Mouse (Mus musculus) stomach, embryonic 14.5 days (tissue): ENCODE measurements around the gene Mlh1. TPM values are rescaled to one million over a fixed set of nuclear protein-coding genes. Genes with fewer than 3 reads are reported as not detected.

Source experiments
- ATAC-seq: fragments of 200-750 bp; cut with Nextera tagmentation; 2 replicates; pipeline ENCODE4 v1.8.0; 2017; ENCODE audit warnings: low read depth, moderate TSS enrichment; ENCODE audit not compliant: insufficient number of reproducible peaks, insufficient read depth, low FRiP score
- H3K27ac ChIP-seq: fragments of 300-500 bp; sonication (generic); 2 replicates; pipeline ENCODE4 v1.5.1; 2014; ENCODE audit warnings: mild to moderate bottlenecking, low read length, moderate library complexity, mixed read lengths
- H3K27me3 ChIP-seq: fragments of 300-500 bp; sonication (generic); 2 replicates; pipeline ENCODE4 v1.6.1; 2014; ENCODE audit warnings: low read length, control low read depth, mixed read lengths; ENCODE audit not compliant: control insufficient read depth, insufficient read depth
- H3K36me3 ChIP-seq: fragments of 300-500 bp; sonication (generic); 2 replicates; pipeline ENCODE4 v1.6.1; 2014; ENCODE audit warnings: mild to moderate bottlenecking, control low read depth, low read length, moderate library complexity, mixed read lengths; ENCODE audit not compliant: control insufficient read depth, insufficient read depth
- H3K4me1 ChIP-seq: fragments of 300-500 bp; sonication (generic); 2 replicates; pipeline ENCODE4 v1.6.1; 2014; ENCODE audit warnings: low read length, control low read depth, mixed read lengths; ENCODE audit not compliant: control insufficient read depth, insufficient read depth
- H3K4me2 ChIP-seq: fragments of 300-500 bp; sonication (generic); replicated peaks from 2 replicates; pipeline ENCODE4 v1.6.1; 2014; ENCODE audit warnings: low read depth, low read length, control low read depth
- H3K4me3 ChIP-seq: fragments of 300-500 bp; sonication (generic); 2 replicates; pipeline ENCODE4 v1.5.1; 2014; ENCODE audit warnings: low read depth, low read length, control low read depth
- H3K9ac ChIP-seq: fragments of 300-500 bp; sonication (generic); replicated peaks from 2 replicates; pipeline ENCODE4 v1.6.1; 2014; ENCODE audit warnings: low read depth, mild to moderate bottlenecking, control low read depth, low read length, moderate library complexity, mixed read lengths
- H3K9me3 ChIP-seq: fragments of 300-500 bp; sonication (generic); 2 replicates; pipeline ENCODE4 v1.6.1; 2016; ENCODE audit warnings: low read depth, low read length, control low read depth; ENCODE audit not compliant: control insufficient read depth
- WGBS: fragments of 180-500 bp; shearing (Covaris S2); extraction: QIAGEN DNeasy Blood & Tissue Kit; methylation state at CpG from one replicate; pipeline ENCODE4 v1.1.7; 2014; 5-methylcytosine and 5-hydroxymethylcytosine counted together
- polyA plus RNA-seq: library from polyadenylated mRNA; unstranded; fragments of >200 nt; fragmentation: Nextera tagmentation; extraction: Ambion mirVana; gene quantifications from 2 replicates; pipeline ENCODE4 v1.2.1, GENCODE M21; 2014

The Mlh1 gene
- polyA plus RNA-seq, 1 experiment from 2014 or later, result 38.0 TPM

DNA sequence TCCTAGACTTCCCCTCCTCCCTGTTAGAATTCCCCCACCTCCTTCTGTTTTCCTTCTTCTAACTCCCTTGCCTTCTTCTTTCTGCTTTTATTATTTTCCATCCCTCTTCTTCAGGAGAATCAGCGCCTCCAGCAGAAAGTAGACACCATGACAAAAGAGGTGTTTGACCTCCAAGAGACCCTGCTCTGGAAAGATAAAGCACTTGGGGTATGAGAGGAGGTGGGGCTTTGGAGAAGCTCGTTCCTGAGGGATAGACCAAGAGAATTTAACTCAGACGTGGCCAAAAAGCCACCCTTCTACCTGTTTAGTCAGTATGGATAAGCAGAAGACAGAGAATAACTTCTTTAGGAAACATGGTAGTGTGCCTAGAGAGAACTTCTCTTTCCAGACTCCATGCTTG lies 63.9 kb downstream of the Mlh1 start:
- Histone ChIP-seq H3K27ac (no peak overlapping the region), H3K9me3 (no peaks in the 10 kb centered on the region), H3K36me3 (no peaks in the 10 kb centered on the region; the same call in 1 of the 2 replicates), H3K4me1 (no peaks in the 10 kb centered on the region), H3K4me2 (no peak overlapping the region), H3K27me3 (no peaks in the 10 kb centered on the region), H3K4me3 (no peak overlapping the region), H3K9ac (no peak overlapping the region)
- ATAC-seq, result no peak
- 17% methylated on average over 3 of the region's 3 CpGs for WGBS

DNA sequence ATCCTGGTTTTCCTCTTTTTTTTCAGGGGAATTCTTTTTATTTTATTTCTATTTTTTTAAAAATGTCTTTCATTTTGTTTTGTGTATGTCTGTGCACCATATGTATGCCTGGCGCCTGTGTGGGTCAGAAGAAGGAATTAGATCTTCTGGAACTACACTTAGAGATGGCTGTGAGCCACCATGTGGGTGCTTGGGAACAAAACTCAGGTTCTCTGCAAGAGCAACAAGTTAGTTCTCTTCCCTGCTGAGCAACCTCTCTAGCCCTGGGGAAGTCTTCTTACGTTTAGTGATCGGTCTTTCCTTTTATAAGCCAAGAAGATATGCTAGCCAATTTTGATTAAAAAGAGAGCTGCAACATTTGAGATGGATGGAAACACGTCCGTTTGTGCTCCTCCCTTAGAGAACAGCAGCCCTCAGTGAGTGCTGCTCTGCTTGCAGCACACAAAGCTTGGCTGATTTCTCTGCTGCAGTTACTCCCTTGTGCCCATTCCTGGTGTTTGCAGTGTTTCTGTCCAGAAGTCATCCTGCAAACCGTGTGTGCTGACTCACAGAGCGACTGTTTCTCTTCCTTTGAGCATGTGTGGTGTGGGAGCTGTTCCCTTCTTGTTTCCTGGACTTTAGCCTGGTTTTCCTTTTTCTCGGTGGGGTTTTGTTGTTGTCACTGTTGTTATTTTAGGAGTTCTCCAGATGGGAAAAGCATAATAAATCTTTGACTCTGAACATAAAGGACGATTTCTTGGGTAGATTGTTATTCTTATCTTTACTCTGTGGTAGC lies 66.8 kb downstream of the Mlh1 start:
- 58% methylated on average over 9 of the region's 9 CpGs for whole genome bisulfite sequencing
- ATAC-seq, result no peak
- Histone ChIP-seq H3K27ac (no peak overlapping the region), H3K9ac (no peak overlapping the region), H3K4me3 (no peak overlapping the region), H3K36me3 (no peaks in the 10 kb centered on the region; the same call in 1 of the 2 replicates), H3K27me3 (no peaks in the 10 kb centered on the region), H3K4me1 (no peaks in the 10 kb centered on the region), H3K9me3 (no peaks in the 10 kb centered on the region), H3K4me2 (no peak overlapping the region)

DNA sequence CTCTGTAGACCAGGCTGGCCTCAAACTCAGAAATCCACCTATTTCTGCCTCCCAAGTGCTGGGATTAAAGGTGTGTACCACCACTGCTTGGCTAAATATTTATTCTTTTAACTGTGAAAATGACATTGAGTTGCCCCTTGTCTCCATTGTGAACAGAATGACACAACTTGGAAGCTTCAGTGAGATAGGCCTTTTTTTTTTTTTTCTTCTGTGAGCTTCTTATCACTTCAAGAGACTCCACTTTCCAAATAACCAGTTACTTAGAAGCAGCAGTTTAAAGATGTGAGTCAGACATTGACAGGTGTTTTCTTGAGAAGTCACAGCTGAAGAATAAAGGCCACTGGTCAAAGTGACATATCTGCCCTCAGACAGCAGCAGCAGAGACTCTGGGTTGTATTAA lies 71.4 kb downstream of the Mlh1 start:
- Histone ChIP-seq H3K4me3 (no peak overlapping the region), H3K27me3 (no peaks in the 10 kb centered on the region), H3K27ac (no peak overlapping the region), H3K36me3 (no peaks in the 10 kb centered on the region; the same call in 1 of the 2 replicates), H3K9me3 (no peaks in the 10 kb centered on the region), H3K4me1 (no peaks in the 10 kb centered on the region), H3K4me2 (no peak overlapping the region), H3K9ac (no peak overlapping the region)
- no peak for ATAC-seq

DNA sequence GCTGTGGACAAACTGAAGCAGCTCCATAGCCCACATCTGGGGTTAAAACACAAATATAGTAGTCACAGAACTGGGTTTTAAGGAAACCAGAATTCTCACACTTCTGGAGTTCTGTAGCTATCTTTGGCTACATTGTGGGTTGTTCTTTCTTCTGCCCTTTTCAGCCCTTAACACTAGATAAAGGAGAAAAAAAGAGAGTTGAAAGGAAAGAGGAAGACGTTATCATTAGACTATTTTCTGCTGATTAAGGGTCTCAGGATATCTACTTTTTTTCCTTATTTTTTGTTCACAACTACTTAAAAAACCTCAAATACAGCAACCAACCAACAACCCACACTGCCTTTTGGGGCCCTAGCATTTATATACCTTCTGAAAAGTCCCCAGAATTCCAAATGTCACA lies 73.3 kb downstream of the Mlh1 start:
- no peak overlapping the region for H3K9ac ChIP-seq
- WGBS, result 76% methylated on average over 1 of the region's 1 CpGs
- no peak overlapping the region for H3K4me2 ChIP-seq
- H3K27me3 ChIP-seq, result no peaks in the 10 kb centered on the region
- H3K9me3 ChIP-seq, result no peaks in the 10 kb centered on the region
- no peaks in the 10 kb centered on the region for H3K4me1 ChIP-seq
- ATAC-seq, result no peak
- H3K27ac ChIP-seq, result no peak overlapping the region
- H3K4me3 ChIP-seq, result no peak overlapping the region
- no peaks in the 10 kb centered on the region; the same call in 1 of the 2 replicates for H3K36me3 ChIP-seq

DNA sequence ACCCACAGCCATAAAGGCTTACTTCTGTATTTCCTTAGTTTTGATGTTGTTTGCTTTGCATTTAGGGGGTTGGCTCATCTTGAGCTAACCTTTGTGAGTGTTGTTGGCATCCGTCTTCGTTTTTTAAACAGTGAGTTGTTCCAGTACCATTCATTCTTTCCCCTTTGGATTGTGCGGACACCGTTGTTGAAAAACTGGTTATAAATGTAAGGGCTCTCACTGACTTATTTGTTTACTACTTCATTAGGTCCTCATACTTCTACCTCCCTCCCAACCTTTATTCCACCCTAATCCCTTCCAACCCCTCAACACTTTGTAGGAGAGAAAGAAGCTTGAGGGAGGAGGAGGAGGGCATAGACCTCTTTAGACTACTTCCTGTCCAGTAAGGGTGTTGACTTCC lies 73.9 kb downstream of the Mlh1 start:
- H3K9ac ChIP-seq, result no peak overlapping the region
- no peak overlapping the region for H3K27ac ChIP-seq
- H3K27me3 ChIP-seq, result no peaks in the 10 kb centered on the region
- H3K4me2 ChIP-seq, result no peak overlapping the region
- WGBS, result 81% methylated on average over 4 of the region's 4 CpGs
- no peaks in the 10 kb centered on the region for H3K9me3 ChIP-seq
- H3K36me3 ChIP-seq, result no peaks in the 10 kb centered on the region; the same call in 1 of the 2 replicates
- H3K4me3 ChIP-seq, result no peak overlapping the region
- no peak for ATAC-seq
- H3K4me1 ChIP-seq, result no peaks in the 10 kb centered on the region

DNA sequence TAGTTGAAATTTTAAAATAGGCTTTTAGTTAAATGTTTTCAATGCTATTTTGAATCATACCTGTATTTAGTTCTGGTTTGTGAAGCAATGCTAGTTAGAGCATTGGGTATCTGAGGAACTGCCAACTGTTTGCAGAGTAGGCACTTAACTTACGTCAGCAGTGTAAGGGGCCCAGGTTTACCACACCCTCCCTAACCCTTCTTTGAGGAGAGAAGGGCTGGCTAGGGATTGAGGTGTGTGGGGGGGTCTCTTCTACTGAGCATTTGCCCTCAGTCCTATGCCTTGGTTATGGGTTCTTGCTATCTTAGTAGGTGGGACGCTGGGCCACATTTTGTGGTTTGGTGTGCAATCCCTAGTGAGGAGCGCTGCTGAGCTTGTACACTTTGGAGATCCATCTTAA lies 74.5 kb downstream of the Mlh1 start:
- H3K4me3 ChIP-seq, result no peak overlapping the region
- H3K27ac ChIP-seq, result no peak overlapping the region
- no peaks in the 10 kb centered on the region for H3K4me1 ChIP-seq
- H3K4me2 ChIP-seq, result no peak overlapping the region
- no peaks in the 10 kb centered on the region for H3K9me3 ChIP-seq
- ATAC-seq, result no peak
- WGBS, result 87% methylated on average over 3 of the region's 3 CpGs
- H3K9ac ChIP-seq, result no peak overlapping the region
- no peaks in the 10 kb centered on the region for H3K27me3 ChIP-seq
- H3K36me3 ChIP-seq, result no peaks in the 10 kb centered on the region; the same call in 1 of the 2 replicates

DNA sequence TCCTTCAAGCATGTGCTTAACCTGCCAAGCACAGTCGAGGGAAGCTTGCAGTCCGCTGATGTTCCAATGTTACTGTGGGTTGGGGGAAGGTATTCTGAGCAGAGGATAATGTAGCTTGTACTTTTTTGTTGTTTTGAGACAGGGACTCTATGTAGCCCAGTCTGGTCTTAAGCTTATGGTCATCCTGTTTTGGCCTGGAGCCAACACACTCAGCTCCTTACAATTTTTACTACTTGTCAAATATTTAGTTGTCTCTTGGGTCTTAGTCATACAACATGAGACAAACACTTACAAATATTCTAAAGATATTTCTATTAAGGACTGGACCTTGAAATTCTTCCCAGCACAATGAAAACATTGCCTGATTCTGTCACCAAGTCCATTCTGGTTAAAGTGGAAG lies 78.4 kb downstream of the Mlh1 start:
- no peaks in the 10 kb centered on the region; the same call in 1 of the 2 replicates for H3K36me3 ChIP-seq
- H3K4me2 ChIP-seq, result no peak overlapping the region
- no peaks in the 10 kb centered on the region for H3K4me1 ChIP-seq
- H3K9ac ChIP-seq, result no peak overlapping the region
- H3K27me3 ChIP-seq, result no peaks in the 10 kb centered on the region
- no peak for ATAC-seq
- WGBS, result 90% methylated on average over 2 of the region's 2 CpGs
- H3K9me3 ChIP-seq, result no peaks in the 10 kb centered on the region
- no peak overlapping the region for H3K4me3 ChIP-seq
- no peak overlapping the region for H3K27ac ChIP-seq

DNA sequence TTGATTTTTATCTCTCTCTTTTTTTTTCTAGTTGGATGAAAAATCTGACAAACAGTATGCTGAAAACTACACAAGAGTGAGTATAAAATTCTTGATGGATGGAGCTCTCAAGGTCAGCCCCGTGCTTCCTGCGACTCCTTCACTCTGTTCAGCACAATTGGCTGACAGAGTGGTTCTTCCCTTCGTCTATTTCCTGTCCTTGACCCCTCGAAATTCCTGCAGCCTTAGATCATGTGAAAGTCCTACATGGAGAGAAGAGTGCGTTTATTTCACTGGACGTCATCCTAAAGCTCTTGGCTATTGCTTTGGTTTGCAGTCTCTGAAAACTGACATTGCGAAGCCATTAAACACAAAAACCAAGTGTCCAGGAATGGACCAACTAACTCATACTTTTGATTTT lies 82.9 kb downstream of the Mlh1 start:
- Histone ChIP-seq H3K4me2 (no peak overlapping the region), H3K27ac (no peak overlapping the region), H3K9ac (no peak overlapping the region), H3K27me3 (no peaks in the 10 kb centered on the region), H3K4me1 (no peaks in the 10 kb centered on the region), H3K36me3 (no peaks in the 10 kb centered on the region; the same call in 1 of the 2 replicates), H3K9me3 (no peaks in the 10 kb centered on the region), H3K4me3 (no peak overlapping the region)
- ATAC-seq, result no peak
- WGBS, result 69% methylated on average over 7 of the region's 7 CpGs

DNA sequence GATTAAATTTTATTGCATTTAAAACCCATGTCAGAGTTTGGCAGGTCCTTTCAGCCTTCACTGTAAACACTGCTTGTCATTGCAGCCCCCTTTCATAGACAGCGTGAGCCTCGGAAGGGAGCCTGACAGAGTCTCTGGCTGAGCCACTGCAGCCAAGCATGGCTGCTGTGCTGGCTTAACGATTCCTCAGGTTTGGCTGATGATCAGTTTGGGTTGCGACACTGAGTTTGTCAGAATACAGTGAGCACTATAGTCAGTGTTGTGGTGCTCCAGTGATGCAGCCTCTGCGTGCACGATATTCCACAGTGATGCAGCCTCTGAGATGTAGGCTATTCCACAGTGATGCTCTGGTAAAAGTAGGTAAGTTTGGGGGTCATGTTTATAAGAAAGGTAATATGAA lies 84.7 kb downstream of the Mlh1 start:
- Histone ChIP-seq H3K27ac (no peak overlapping the region), H3K27me3 (no peaks in the 10 kb centered on the region), H3K4me1 (no peaks in the 10 kb centered on the region), H3K36me3 (no peaks in the 10 kb centered on the region; the same call in 1 of the 2 replicates), H3K4me2 (no peak overlapping the region), H3K4me3 (no peak overlapping the region), H3K9ac (no peak overlapping the region), H3K9me3 (no peaks in the 10 kb centered on the region)
- WGBS, result 80% methylated on average over 6 of the region's 6 CpGs
- no peak for ATAC-seq
